Mouse (Mus musculus): ENCODE results near the gene Fbn1.

- TF ChIP-seq POLR2A (IDR thresholded peaks at IDR 0.05; ENCODE audit: borderline replicate concordance, extremely low read depth, low read depth, low read length) (no peak), CTCF (IDR thresholded peaks at IDR 0.05; ENCODE audit: insufficient read depth, low read length) (no peak)
These were observed 203.0 kb downstream of the Fbn1 start for GRCm38 (mm10) chr2:125304746-125305145.

Measured in lung, adult 2 months (tissue).